Mouse (Mus musculus) layer of hippocampus, postnatal 10 days (tissue): Measurements from ENCODE around the gene Cadm4. TPM values are rescaled to one million over a fixed set of nuclear protein-coding genes. Genes with fewer than 3 reads are reported as not detected.

Experiments used
- DNase-seq, 2 experiments: peaks; one replicate each; pipeline ENCODE4 v3.0.0; 2021; ENCODE audit warnings: low spot score in 2 of 2
- total RNA-seq, 2 experiments: library from RNA; stranded (reverse); gene quantifications; 2 replicates each; pipeline ENCODE4 v1.2.3; 2021

Gene Cadm4
- total RNA-seq, 2 experiments from 2014 or later, result 269 to 279 TPM

- DNase-seq, result peak in 1 of 2 experiments; percentile 28
Measured at GRCm38 (mm10) chr7:24529580-24529979, 47.8 kb downstream of the Cadm4 start.

- peak; percentile 99 for DNase-seq
Measured at GRCm38 (mm10) chr7:24530062-24530931, 48.5 kb downstream of the Cadm4 start, which contains the start of gene Irgq. TSS of gene Irgq (plus strand) at chr7:24530689.

- DNase-seq, result peak; percentile 78 to 86
Measured at GRCm38 (mm10) chr7:24531211-24531971, 49.6 kb downstream of the Cadm4 start.

GRCm38 (mm10) chr7:24533031-24533571, 51.3 kb downstream of the Cadm4 start:
- no peak for DNase-seq

GRCm38 (mm10) chr7:24533806-24534205, 52.0 kb downstream of the Cadm4 start:
- no peak for DNase-seq

- DNase-seq, result no peak
Measured at GRCm38 (mm10) chr7:24534301-24534700, 52.5 kb downstream of the Cadm4 start.

- DNase-seq, result no peak
Measured at GRCm38 (mm10) chr7:24537081-24537480, 55.3 kb downstream of the Cadm4 start.

GRCm38 (mm10) chr7:24537591-24537990, 55.8 kb downstream of the Cadm4 start:
- no peak for DNase-seq

GRCm38 (mm10) chr7:24538154-24538553, 56.3 kb downstream of the Cadm4 start:
- peak; percentile 31 to 55 for DNase-seq

- no peak for DNase-seq
Measured at GRCm38 (mm10) chr7:24538701-24539100, 56.9 kb downstream of the Cadm4 start.

GRCm38 (mm10) chr7:24539686-24540085, 57.9 kb downstream of the Cadm4 start:
- no peak for DNase-seq

- DNase-seq, result no peak
Measured at GRCm38 (mm10) chr7:24544506-24544905, 62.7 kb downstream of the Cadm4 start.

- no peak for DNase-seq
Measured at GRCm38 (mm10) chr7:24546068-24546614, 64.3 kb downstream of the Cadm4 start, which contains the start of the genes Pinlyp and Xrcc1. TSS of gene Pinlyp (minus strand) at chr7:24546118. TSS of gene Xrcc1 (plus strand) at chr7:24546289.

- DNase-seq, result peak; percentile 98 to 99
Measured at GRCm38 (mm10) chr7:24546634-24547389, 65.0 kb downstream of the Cadm4 start.

GRCm38 (mm10) chr7:24547534-24548036, 65.8 kb downstream of the Cadm4 start:
- DNase-seq, result no peak

- DNase-seq, result no peak
Measured at GRCm38 (mm10) chr7:24551985-24552759, 70.3 kb downstream of the Cadm4 start.
